Mouse (Mus musculus): ENCODE data around the gene Rem1. TPM values are rescaled to one million over a fixed set of nuclear protein-coding genes. Genes with fewer than 3 reads are reported as not detected.

The Rem1 gene
- total RNA-seq, 2 experiments from 2014 or later = 9.3 to 13.2 TPM

- no peak for DNase-seq
These were observed 48.6 kb downstream of the Rem1 start for GRCm38 (mm10) chr2:152675252-152675791.

GRCm38 (mm10) chr2:152678302-152678701 is 51.6 kb downstream of the Rem1 start:
- DNase-seq = peak in 1 of 2 experiments; percentile 57

- DNase-seq = no peak
These were observed 52.2 kb downstream of the Rem1 start for GRCm38 (mm10) chr2:152678925-152679324.

GRCm38 (mm10) chr2:152679701-152680355 is 53.1 kb downstream of the Rem1 start:
- DNase-seq = no peak

DNA sequence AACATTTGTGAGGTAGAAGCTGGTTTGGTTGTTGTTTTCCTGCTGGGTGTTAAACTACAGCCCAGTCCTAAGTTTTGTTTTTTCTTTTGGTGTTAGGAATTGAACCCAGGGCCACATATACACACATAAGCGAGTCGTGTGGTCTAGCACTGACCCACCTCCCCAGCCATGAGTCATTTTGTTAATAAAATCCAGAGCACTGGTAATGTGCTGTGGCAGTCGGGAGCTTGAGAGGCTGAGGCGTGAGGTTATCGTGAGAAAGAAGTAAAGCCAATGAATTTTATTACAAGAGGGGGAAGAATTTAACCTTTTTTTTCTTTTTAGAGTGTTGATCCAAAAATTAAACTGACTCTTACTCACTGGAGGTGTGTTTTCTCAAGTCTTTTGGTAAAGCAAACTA is 56.3 kb downstream of the Rem1 start:
- no peak for DNase-seq

Other genes starting within 250 kb of the Rem1 start
- gene Sox12, start 228.9 kb upstream of the Rem1 start, total RNA-seq (2021) = 10 to 100 TPM in 1 of 2 experiments, 1 to 10 TPM in 1; 8.3 to 12.9 TPM
- gene Zcchc3, start 211.9 kb upstream of the Rem1 start, total RNA-seq (2021) = 1 to 10 TPM; 6.8 to 8.7 TPM
- under 1 TPM; 0.17 to 0.26 TPM for gene 6820408C15Rik, start 211.4 kb upstream of the Rem1 start, total RNA-seq (2021)
- gene Defb23, start 162.3 kb upstream of the Rem1 start, total RNA-seq (2021) = not detected
- not detected for gene Defb20, start 149.9 kb upstream of the Rem1 start, total RNA-seq (2021)
- not detected for gene Defb22, start 136.8 kb upstream of the Rem1 start, total RNA-seq (2021)
- gene Defb26, start 115.3 kb upstream of the Rem1 start, total RNA-seq (2021) = not detected
- gene Defb28, start 108.7 kb upstream of the Rem1 start, total RNA-seq (2021) = not detected
- not detected for gene Defb29, start 86.9 kb upstream of the Rem1 start, total RNA-seq (2021)
- gene Gm17416, start 57.6 kb upstream of the Rem1 start, total RNA-seq (2021) = not detected
- gene Defb21, start 54.2 kb upstream of the Rem1 start, total RNA-seq (2021) = not detected
- 1 to 10 TPM in 1 of 2 experiments, not detected in 1; 1.3 TPM for gene Defb19, start 46.6 kb upstream of the Rem1 start, total RNA-seq (2021)
- not detected for gene Defb45, start 27.6 kb upstream of the Rem1 start, total RNA-seq (2021)
- gene Defb36, start 22.6 kb upstream of the Rem1 start, total RNA-seq (2021) = 1 to 10 TPM in 1 of 2 experiments, not detected in 1; 1.3 TPM
- gene Defb25, start 3.9 kb upstream of the Rem1 start, total RNA-seq (2021) = 1 to 10 TPM in 1 of 2 experiments, not detected in 1; 2.2 TPM
- gene H13, start 42.5 kb downstream of the Rem1 start, total RNA-seq (2021) = 100 to 1,000 TPM; 169 to 173 TPM
- gene Mcts2, start 60.1 kb downstream of the Rem1 start, total RNA-seq (2021) = 10 to 100 TPM; 27.2 to 31.7 TPM
- 100 to 1,000 TPM in 1 of 2 experiments, 10 to 100 TPM in 1; 68.4 to 105 TPM for gene Id1, start 109.3 kb downstream of the Rem1 start, total RNA-seq (2021)
- gene Cox4i2, start 127.2 kb downstream of the Rem1 start, total RNA-seq (2021) = 1 to 10 TPM; 3.0 to 4.0 TPM
- 10 to 100 TPM; 58.2 to 93.9 TPM for gene Bcl2l1, start 204.8 kb downstream of the Rem1 start, total RNA-seq (2021)
- 1 to 10 TPM; 5.1 to 6.2 TPM for gene Tpx2, start 221.0 kb downstream of the Rem1 start, total RNA-seq (2021)